Mouse (Mus musculus) brain, embryonic 14.5 days (tissue): ENCODE measurements around the gene Dock8.

ENCODE experiments used
- CTCF ChIP-seq: fragments of 200-500 bp; IDR thresholded peaks from 2 replicates; pipeline ENCODE4 v1.5.1; 2012; ENCODE audit warnings: inconsistent platforms, mild to moderate bottlenecking, moderate library complexity, borderline replicate concordance; ENCODE audit not compliant: insufficient read depth, insufficient read length; ENCODE audit errors: extremely low read depth
- POLR2A ChIP-seq: fragments of 200-500 bp; IDR thresholded peaks from 2 replicates; pipeline ENCODE4 v1.6.1; 2012; ENCODE audit warnings: mild to moderate bottlenecking, inconsistent platforms, borderline replicate concordance; ENCODE audit not compliant: poor library complexity, insufficient read depth, insufficient read length, severe bottlenecking; ENCODE audit errors: extremely low read depth

DNA sequence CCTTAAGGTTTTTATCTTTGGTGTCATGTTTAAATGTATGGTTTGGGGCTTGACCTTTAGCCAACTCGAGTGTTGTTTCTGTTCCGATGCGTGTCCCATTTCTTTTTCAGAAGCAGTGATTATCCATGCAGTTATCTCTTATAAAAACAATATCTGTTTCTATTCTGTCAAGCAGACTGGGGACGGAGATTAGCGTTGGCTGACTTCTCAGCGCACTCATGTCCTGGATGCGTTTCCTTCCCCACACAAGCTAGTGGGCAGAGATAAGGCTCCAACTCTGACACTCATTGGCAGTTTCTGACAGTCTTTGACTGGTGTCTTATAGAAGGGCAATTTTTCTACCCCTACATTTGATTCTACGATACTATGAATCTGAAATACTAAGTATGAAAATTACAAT lies 69.2 kb downstream of the Dock8 start:
- TF ChIP-seq CTCF (no peak), POLR2A (no peak)
